Mouse (Mus musculus) gastrocnemius, postnatal 10 days (tissue): ENCODE data around the gene Itpr2. TPM values are rescaled to one million over a fixed set of nuclear protein-coding genes. Genes with fewer than 3 reads are reported as not detected.
A peak's percentile ranks its signal among the peaks of the same experiment; 100 is the strongest.

Source experiments
- DNase-seq: peaks from one replicate; pipeline ENCODE4 v3.0.0; 2021; ENCODE audit warnings: mixed read lengths
- long read RNA-seq, 2 experiments: library from polyadenylated mRNA; stranded (forward); transcript quantifications; one replicate each; pipeline ENCODE4 v2.0.0; 2021
- total RNA-seq, 2 experiments: library from RNA; stranded (reverse); gene quantifications; 2 replicates each; pipeline ENCODE4 v1.2.3; 2021

Gene Itpr2
- 10 to 100 TPM in 1 of 2 experiments, 1 to 10 TPM in 1; 9.9 to 13.5 TPM for total RNA-seq
- long read RNA-seq, experiment 1, partial matches to known transcripts = 2 of 6 reads
- long read RNA-seq, experiment 1, other reads (novel, unspliced or antisense) = 4 of 6 reads
- long read RNA-seq, experiment 2, partial matches to known transcripts = 2 of 2 reads
- long read RNA-seq, experiment 2, other reads (novel, unspliced or antisense) = 0 of 2 reads

DNA sequence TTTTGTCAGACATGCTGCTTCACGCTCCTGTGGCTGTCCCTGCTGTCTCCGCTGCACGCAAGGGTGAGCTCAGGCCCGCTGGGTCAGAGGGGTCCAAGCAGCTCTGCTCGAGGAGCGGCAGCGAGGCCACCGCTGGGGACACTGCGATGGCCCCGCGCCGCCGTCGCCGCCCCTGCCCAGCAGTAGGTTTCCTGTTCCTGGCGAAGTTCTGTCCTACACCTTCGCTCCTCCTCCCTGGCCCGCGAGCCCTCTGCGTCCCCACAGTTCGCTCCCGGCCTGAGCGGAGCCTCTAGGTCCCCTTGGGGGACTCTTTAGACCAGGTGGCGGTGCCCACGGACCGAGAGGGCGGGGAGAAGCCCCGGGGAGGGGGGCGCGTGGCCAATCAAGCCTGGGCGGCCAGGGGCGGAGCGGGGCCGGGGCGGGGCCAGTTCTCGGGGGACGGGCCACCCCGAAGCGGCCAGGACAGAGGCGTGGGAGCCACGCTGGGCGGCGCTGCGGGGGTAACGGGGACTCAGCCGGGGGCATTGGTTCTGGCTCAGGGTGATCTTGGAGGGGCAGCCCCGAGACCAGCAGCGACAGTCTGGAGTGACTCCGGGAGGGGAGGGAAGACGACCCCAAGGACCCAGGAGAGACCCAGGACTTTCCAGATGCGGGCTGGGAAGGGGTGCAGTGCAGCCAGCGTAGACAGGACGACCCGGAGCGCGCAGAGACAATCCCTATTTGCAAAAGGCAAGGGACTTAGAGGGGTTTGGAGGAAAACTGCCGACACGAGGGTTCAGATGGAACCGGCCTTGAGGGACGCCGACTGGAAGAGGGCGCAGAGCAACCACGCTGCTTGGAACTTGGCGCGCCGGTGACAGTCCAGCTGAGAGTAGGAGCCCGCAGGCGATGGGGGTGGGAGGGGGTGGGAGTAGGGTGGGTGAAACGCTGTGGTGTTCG, at the start of gene Itpr2:
Gene Itpr2 (minus strand): TSS at position 358 of the 939 bp plus-strand sequence.
- DNase-seq = peak; percentile 95

DNA sequence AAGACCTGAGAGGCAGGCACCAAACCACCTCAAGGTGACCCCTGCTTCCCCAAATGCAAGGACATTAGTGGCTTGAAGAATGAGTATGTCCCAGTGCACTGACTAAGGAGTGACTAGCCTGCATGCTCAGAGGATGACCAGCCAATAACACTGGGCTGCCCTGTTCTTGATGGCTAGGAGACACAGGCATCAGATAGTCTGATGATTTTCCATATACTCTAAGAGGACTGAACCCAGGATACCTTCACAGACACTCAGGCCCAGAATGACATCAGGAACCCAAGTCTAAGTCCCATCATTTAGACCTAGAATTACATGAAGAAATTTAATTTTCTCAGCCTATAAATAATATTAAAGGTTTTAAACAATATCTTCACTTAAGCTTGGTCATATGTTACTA, 49.3 kb upstream of the Itpr2 start:
- DNase-seq = no peak

DNA sequence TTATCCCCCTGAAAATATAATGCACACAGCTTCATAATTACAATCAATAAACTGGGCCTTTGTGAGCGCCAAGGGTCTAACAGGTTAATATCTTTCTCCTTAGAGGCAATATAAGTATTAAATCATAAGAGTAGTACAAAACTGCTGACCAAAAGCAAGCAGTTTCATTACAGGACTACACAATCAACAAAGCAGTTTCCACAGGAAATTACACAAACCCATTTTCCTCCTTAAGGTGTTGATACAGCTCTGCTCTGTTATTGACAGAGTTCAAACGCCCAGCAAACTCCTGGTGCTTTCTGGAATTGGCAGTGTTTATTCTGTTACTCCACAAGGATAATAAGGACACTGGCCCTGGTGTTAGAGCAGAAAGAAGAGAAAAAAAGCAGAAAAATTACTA, 48.4 kb upstream of the Itpr2 start:
- no peak for DNase-seq

DNA sequence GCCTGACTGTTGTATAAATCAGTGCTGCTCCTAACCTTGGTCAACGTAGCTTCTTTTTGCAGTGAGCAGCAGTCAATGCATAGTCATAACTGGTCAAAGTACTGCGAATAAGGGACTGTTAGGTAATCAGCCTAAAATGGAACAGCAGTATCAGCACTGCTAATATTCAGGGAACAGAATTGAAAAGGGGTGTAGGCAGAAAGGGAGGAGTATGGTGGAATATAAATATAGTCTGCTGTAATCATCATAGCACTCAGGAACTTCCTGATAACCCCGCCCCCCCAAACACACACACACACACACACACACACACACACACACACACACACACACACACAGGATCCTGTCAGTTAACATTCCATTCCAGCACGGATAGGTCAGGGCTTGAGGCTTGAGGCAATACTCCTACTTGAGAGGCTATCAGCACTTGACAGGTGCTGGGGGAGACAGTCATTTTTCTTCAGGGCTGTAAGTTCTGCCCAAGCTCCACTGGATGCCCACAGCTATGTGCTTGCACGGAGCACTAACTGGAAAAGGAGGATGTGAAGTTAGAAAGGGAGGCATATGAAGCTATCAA, 43.4 kb upstream of the Itpr2 start:
- DNase-seq = no peak

DNA sequence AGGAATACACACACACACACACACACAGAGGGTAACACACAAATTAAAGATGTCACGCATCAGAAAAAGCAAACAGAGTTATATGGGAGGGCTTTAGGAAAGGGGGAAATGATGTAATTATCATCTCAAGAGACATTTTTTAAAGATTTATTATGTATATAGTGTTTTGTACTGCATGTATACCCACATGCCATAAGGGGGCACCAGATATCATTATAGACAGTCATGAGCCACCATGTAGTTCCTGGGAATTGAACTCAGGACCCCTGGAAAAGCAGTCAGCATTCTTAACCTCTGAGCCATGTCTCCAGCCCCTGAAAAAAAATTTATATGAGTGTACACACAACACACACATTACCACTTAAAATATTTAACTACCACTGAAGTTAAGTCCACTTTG, 42.6 kb upstream of the Itpr2 start:
- DNase-seq = no peak

DNA sequence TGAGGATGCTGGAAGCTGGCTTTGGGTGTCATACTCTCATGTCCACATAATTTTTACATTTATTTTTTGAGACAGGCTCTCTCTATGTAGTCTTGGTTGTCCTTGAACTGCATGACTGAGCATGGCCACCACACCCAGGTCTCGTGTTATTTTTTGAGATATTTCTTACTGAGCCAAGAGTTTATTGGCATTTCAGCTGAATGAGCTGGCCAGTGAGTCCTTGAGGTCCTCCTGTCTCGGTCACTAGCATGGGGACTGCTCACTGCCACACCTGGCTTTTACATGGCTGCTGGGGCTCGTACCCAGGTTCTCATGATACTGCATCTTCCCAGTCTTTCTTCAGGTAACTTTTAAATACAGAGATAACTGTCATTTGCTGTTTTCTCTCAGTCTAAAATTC, 38.4 kb upstream of the Itpr2 start:
- no peak for DNase-seq

DNA sequence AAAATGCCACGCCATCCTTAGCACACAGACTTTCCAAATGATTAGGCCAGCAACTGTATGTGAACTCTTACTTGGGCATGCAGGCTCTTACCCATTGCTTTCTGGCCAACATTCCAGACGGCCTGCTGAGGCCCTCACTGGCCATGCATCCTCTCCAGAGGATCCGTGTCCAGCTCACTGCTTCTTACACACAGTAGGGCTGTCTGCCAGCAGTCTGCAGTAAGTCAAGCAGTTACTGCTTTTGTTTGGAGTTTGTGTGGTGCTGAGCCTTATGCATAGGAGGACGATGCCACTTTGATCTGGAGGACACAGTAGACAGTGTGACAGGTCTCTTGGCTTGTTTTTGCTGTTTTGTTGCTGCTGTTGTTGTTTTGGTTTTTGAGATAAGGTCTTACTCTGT, 36.6 kb upstream of the Itpr2 start:
- DNase-seq = no peak

DNA sequence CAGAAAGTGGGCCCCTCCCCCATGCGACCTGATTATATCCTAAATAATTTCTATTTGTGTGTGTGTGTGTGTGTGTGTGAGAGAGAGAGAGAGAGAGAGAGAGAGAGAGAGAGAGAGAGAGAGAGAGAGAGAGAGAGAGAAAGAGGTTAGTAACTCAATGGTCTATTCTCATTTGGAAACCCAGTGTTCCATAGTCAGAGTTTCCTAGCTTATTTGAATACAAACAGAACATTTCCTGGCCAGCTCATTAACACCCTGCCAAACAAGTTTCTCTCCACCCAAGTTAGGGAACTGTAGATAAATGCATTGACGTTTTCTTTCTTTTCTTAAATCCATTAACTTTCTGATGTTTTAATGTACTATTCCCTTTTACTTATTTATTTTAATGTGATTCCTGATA, 36.0 kb upstream of the Itpr2 start:
- DNase-seq = no peak

DNA sequence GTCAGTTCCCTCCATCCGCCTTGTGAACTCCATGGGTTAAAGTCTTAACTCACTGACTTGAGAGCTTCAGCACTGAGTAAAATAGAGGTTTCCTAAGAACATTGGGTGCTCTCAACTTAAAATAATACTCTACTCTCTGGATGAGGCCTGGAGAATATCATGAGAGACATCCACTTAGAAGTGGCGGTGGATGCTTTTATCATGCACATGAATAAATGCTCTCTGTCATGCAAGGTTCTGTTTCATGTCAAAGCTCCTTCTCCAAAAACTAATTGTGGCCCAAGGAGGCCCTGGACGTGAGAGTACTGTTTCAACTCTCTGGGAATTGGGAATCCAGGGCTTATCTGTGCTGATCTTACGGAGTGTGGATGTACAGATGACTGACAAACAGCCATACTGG, 35.1 kb upstream of the Itpr2 start:
- no peak for DNase-seq

DNA sequence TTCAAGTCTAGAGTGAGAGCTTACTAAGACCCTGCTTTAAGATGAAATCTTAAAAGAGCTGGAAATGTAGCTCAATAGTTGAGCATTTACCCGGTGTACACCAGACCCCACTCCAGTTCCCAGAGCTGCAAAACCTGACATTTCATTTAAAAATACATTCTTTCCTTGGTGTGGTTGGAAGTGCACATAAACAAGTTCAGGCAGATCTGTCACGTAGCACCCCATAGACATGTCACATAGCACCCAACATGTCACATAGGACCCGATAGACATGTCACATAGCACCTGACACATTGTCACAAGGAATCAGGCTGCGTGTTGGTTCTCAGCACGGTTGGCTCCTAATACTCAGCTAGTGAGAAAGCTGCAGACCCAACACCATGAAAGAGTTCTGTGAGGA, 33.5 kb upstream of the Itpr2 start:
- no peak for DNase-seq

DNA sequence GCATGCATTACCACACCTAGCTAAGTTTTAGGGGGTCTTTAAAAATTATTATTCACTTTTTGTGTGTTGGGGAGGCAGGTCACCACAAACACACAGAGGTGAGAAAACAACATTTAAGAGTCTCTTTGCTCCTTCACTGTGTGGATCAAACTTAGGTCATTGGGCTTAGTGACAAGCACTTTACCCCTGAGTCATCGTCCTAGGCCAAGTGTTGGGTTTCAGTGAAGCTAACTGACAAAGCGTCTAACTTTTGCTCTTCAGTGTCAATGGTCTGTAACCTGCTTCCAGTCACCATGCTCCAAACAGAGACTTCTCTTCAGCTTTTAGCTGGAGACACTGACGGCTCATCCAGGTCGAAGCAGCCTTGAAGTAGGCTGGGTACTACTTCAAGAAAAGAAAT, 31.1 kb upstream of the Itpr2 start:
- no peak for DNase-seq

DNA sequence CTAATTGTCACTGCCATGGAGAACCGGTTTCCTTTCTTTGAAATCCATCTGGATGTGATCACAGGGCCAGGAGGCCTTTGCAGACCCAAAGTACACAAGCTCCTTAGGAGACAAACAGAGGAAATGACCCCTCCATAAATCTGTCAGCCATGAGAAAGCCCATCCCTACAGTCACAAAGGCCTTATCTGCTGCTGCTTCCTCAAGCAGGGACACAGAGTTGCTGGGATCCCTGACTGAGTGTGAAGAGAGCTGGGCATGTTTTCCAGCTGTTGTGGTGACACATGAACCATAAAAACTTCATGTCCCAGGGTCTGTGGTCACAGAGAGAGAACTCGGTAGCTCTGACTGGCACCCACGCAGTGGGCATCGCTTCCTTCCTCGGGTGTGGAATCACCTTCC, 28.7 kb upstream of the Itpr2 start:
- no peak for DNase-seq

DNA sequence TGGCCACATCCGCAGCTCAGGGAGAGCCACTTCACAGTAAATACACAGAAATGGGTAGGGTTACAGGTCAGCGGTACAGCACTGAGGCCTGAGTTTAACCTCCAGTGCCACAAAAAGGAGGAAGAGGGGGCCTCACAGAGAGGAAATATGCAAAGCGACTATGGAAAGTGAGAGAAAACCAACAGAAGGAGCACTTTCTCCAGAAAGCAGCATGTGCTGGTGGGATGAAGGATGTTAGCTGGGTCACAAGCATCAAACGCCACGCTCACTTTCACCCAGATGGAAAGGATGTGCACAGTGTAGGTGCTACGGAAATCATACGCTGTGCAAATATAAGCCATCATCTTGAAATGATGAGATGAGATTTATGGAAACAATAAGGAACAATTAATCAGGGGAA, 28.3 kb upstream of the Itpr2 start:
- DNase-seq = no peak

DNA sequence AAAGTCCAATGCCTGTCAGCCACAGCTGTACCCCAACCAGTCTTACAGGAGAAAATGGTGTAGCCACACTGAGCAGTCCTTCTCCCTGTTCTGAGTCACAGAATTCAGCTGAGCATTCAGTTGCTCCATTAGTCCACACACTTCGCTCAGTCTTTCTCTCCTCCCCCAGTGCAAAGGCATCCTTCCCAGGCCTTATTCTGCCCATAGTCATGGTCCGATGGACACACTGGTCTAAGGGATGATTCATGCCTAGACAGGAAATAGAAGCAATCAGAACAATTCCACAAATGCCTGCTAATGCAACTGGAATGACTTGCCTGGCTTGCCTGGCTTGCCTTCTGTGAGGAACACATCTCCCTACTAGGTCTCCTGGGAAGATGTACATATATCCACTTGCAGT, 25.5 kb upstream of the Itpr2 start:
- DNase-seq = no peak

DNA sequence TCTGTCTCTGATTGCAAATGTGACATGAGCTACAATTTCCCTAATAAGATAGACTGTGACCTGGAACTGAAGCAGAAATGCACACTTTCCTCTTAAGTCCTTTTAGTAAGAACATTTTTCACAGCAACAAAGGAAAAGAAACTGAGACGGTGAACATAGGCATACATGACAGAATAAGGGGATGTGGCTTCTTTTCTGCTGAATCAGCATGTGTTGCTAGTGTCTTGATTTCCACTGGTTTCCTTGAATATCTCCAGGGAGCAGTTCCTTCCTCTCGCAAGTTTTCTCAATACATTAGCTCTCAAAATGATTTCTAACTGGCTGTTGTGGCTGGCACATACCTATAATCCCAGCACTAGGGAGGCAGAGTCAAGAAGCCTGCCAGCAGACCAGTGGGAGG, 23.5 kb upstream of the Itpr2 start:
- DNase-seq = no peak

DNA sequence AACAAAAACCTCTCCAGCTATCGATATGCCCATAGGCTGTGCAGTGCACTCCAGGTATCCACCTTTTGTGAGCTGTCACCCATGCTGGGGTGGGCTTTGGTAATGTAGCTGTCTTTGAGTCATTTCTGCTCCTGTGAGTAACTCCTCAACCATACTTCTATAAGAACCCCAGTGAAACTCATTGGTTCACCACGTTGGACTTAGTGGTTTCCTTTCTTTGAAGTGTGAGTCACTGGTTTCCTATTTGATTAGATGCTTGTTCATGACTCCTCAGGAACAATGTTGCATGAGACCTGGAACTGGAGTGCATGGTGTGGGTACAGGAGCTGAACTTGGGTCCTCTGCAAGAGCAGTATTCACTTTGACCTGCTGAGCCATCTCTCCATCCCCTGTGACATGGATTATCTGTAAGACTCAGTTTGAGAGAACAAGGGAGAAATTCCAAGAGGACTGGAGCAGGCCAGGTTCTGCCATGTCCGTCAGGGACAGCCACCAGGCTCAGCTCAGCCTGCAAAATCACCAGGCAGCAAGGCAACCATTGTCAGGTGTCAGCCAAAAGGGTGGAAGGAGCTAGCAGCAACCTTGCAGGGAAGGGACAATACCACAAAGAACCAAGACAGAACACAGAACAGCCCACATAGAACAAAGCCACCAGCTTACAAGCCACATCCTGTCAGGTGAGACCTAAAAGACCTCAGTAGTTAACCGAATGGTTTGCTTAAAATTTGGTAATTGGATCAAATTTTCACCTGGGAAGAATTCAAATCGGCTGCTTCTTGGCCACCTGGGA, 19.6 kb upstream of the Itpr2 start:
- DNase-seq = no peak

DNA sequence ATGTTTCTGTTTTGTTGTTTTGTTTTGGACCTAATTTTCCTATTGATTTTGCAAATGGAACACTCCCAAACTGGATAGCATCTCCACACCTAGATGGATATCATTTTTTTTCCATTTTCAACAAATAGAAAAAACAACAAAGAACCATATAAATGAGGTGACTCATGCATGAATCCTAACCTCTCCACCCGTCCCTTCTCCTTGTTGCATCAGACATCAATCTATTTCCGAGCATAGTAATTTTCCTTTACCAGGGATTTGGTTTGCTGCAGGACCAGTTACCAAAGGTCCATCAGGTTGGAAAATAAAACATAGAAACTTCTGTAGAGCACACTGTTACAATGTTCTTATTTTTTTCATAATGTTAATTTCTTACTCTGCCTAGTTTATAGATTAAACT, 17.0 kb upstream of the Itpr2 start:
- no peak for DNase-seq

DNA sequence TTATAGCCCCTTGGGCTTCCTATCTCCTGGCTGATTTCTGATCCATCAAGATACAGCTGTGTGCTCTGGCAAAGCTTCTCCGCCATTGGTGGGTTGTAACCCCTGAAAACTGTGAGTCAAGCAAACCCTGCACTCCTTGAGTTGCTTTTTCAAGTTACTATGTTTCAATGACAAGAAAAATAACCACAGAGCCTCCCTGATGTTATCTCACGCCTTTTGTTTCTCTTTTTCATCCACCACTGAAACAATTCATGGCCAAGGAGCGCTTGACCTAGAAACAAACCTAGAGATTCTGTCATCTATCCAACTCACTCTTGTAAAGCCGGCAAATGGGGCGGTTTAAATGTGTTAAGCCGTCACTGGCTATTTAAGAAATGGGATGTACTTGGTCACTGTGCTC, 13.9 kb upstream of the Itpr2 start:
- DNase-seq = no peak

DNA sequence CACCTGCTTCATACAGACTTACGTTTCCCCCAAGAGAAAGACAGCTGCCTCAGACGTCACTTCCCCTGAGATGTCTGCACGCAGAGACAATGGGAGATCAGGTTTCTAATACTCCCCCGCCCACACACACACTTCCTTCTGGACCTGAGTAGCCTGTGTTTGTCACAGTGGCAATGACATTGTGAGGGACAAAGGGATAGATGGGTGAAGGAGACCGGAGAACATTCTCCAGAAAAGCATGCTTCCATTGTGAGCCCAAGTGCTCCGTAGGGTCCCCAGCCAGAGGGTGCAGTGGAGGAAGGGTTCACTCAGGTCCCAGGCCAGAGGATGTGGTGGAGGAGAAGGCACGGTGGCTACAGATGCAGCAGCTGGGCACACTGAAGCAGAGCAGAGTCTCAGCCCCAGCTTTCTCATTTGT, 12.5 kb upstream of the Itpr2 start:
- DNase-seq = no peak

DNA sequence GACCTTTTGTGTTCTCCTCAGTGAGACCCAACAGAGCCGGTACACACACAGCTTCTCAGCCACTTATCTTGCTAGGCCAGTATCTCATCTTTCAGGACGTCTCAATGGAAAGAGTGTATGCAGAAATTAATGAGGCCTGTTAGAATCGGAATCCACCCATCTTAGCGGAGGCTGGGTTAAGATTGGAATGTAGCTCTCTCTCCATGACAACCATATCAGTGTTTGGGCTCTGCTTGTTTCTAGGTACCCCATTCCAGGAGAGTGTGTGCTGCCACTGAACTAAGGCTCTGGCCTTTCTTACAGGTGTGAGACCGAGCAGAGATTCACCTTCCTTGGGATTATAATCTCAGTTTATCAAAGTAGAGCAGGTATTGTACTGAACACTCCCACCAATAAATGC, 11.9 kb upstream of the Itpr2 start:
- no peak for DNase-seq

DNA sequence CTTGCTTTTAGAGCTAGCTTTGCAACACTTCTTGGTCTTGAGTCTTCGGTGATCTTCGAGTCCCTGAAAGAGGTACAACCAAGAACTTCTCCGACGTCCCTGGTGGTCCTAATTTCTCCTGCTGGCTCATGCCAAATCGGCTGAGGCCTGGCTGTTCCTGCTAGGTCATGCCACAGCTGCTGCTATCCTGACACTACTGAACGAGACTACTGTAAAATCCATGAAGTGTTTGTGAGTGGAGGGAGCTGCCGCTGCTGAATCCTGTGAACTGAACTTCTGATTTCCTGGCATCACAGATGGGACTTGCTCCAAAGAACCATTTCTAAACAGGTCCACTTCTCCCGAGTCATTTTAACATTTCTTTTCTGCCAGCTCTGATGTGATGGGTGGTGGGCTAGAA, 11.4 kb upstream of the Itpr2 start:
- no peak for DNase-seq

DNA sequence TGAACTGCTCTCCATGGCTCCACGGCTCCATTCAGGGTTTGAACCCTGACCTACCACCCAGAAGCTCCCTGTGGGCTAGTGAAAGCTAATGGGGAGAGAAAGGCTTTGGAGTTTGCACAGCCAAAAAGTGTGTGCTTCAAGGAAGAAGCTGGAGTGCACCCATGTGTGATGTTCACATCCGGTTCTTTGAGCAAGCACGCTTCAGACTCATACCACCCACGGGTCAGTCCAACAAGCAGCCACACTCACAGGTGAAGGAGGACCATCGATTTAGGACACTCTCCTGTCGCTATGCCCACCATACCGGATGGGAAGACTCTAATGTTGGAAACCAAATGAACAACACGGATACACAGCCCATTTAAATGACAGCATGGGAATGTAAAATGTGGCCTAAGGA, 9.5 kb upstream of the Itpr2 start:
- no peak for DNase-seq

DNA sequence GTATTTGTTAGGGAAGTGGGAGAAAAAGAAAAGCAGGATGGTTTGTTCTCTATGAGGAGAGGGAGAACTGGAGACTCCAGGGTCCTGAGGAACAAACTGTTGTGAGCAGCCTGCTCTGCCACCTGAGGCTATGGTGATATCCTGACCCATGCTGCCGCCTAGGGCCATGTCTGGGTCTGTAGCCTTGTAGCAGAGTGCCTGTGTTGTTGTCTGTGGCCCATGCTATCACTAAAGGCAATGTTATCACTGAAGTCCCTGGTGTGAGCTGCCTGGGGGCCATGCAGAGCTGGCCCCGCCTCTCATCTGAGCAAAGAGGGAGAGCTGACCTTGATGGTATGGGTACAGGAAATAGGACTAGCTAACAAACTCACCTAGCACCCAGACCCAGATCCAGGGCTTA, 7.9 kb upstream of the Itpr2 start:
- no peak for DNase-seq
